In genomic region chr15:83998115-83998514, GRCm38 (mm10) we compare ENCODE assay signal across 7 mouse cellular contexts.
A peak's percentile ranks its signal among the peaks of the same experiment; 100 is the strongest.
DNase-seq lines count a peak whose midpoint lies in the region; ATAC-seq lines count a peak whose summit lies in the region.

No protein-coding gene starts in this region.

- no peak overlapping the region for H3K4me3 ChIP-seq in heart, embryonic 14.5 days (ENCODE audit: control insufficient read depth in 1 of 2, insufficient read depth in 1 of 2, low read depth in 1 of 2, low read length in 2 of 2)
- H3K4me3 ChIP-seq in midbrain, embryonic 15.5 days: no peak overlapping the region

- no peak overlapping the region for H3K9ac ChIP-seq in heart, embryonic 14.5 days (ENCODE audit: low read length)
- H3K9ac ChIP-seq in midbrain, embryonic 15.5 days: no peak overlapping the region

- ATAC-seq in heart, embryonic 14.5 days (ENCODE audit: insufficient number of reproducible peaks, insufficient read depth, low FRiP score, low read depth): no peak
- peak; percentile 58 for ATAC-seq in midbrain, embryonic 15.5 days (replicated peaks)

- H3K27ac ChIP-seq in heart, embryonic 14.5 days (replicated peaks in 1 of 2; ENCODE audit: control insufficient read depth in 1 of 2, insufficient read depth in 1 of 2, low read depth in 2 of 2, low read length in 2 of 2): no peak overlapping the region
- H3K27ac ChIP-seq in midbrain, embryonic 15.5 days: 0 out of 2 replicates have a peak overlapping the region, but pooled peaks have one; percentile 38

- 10% methylated on average over 19 of the region's 19 CpGs for WGBS in heart, embryonic 14.5 days
- 5% methylated on average over 19 of the region's 19 CpGs for WGBS in midbrain, embryonic 15.5 days

- peak overlapping the region; percentile 18; the same call in 1 of the 2 replicates for H3K4me2 ChIP-seq in heart, embryonic 14.5 days (ENCODE audit: low read length)
- H3K4me2 ChIP-seq in midbrain, embryonic 15.5 days: peak overlapping the region; percentile 36

- H3K36me3 ChIP-seq in heart, embryonic 14.5 days (ENCODE audit: control insufficient read depth, insufficient read depth, low read length): no peaks in the 10 kb centered on the region
- no peaks in the 10 kb centered on the region for H3K36me3 ChIP-seq in midbrain, embryonic 15.5 days (replicated peaks)

- DNase-seq in cerebellum, adult 18-20 months: peak; percentile 61 to 66
- DNase-seq in embryo, embryonic 11 days: peak; percentile 40
- peak; percentile 53 to 76 for DNase-seq in left cerebral cortex, adult 18-20 months (ENCODE audit: low spot score in 2 of 2)
- DNase-seq in testis, postnatal 14 days (ENCODE audit: low spot score): no peak
- no peak for DNase-seq in c-Kit-positive CD71-positive TER-119-positive erythroid progenitor cells, embryonic 14.5 days (ENCODE audit: low spot score)

- no peaks in the 10 kb centered on the region for H3K9me3 ChIP-seq in heart, embryonic 14.5 days (ENCODE audit: control insufficient read depth, low read length)
- no peaks in the 10 kb centered on the region for H3K9me3 ChIP-seq in midbrain, embryonic 15.5 days

- peaks cover 32% of the 10 kb centered on the region for H3K27me3 ChIP-seq in heart, embryonic 14.5 days (ENCODE audit: control insufficient read depth, insufficient read depth, low read length)
- H3K27me3 ChIP-seq in midbrain, embryonic 15.5 days (replicated peaks): no peaks in the 10 kb centered on the region; the same call in 1 of the 2 replicates

- no peaks in the 10 kb centered on the region for H3K4me1 ChIP-seq in heart, embryonic 14.5 days (ENCODE audit: control insufficient read depth in 2 of 2, insufficient read depth in 2 of 2, low read length in 2 of 2)
- H3K4me1 ChIP-seq in midbrain, embryonic 15.5 days: peaks cover 13% of the 10 kb centered on the region

Comparison
In these comparisons a context has a peak if more than half of its experiments do, and no peak if none do; other contexts are left out.
1. DNase-seq: peak in cerebellum, adult 18-20 months (2 of 2), embryo, embryonic 11 days (single experiment) and left cerebral cortex, adult 18-20 months (2 of 2); none in testis, postnatal 14 days (single experiment) and c-Kit-positive CD71-positive TER-119-positive erythroid progenitor cells, embryonic 14.5 days (single experiment).